Mouse (Mus musculus): ENCODE measurements around the gene Cntnap1. TPM values are rescaled to one million over a fixed set of nuclear protein-coding genes. Genes with fewer than 3 reads are reported as not detected.
A peak's percentile ranks its signal among the peaks of the same experiment; 100 is the strongest.

Gene Cntnap1
- total RNA-seq, 1 experiment, result 0.18 TPM

DNA sequence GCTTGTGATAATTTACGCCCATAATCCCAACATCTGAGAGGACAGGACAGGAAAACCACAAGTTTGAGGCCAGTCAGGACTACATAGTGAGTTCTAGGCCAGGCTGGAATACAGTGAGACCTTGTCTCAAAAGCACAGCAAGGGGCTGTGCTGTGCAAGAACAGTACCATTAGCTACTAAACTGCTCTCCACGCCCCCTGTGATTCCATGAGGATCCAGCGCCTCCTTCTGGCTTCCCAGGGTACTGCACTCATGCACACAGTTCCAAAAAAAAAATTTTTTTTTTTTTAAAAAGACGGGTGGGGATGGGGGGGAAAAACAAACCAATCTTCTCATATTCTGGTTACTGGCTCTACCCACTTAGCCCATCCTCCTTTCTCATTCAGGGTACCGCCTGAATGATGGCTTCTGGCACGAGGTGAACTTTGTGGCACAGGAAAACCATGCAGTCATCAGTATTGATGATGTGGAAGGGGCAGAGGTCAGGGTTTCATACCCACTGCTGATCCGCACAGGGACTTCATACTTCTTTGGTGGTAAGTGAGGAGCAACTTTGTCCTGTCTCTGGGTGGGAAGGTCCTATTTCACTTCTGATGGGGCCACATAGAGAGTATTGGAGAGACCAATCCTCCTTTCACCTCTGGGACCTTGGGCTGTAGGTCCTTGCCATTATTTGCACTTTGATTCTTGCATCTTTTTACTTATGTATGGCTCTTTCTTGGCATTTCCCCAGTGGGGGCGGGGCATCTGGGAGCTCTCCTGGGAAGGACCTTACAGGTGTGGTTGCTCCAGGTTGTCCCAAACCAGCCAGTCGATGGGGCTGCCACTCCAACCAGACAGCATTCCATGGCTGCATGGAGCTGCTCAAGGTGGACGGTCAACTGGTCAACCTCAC lies 10.8 kb downstream of the Cntnap1 start:
- no peak for DNase-seq (ENCODE audit: low read depth, low spot score)
- TF ChIP-seq HCFC1 (IDR thresholded peaks at IDR 0.05; ENCODE audit: borderline replicate concordance, insufficient read depth, low read length), result no peak
- no peak for TF ChIP-seq ZC3H11A (IDR thresholded peaks at IDR 0.05; ENCODE audit: borderline replicate concordance, low read depth, low read length)
- no peak for TF ChIP-seq CHD2 (IDR thresholded peaks at IDR 0.05; ENCODE audit: low read depth, low read length)
- peak; percentile 97 for TF ChIP-seq ZNF384 (IDR thresholded peaks at IDR 0.05; ENCODE audit: low read depth, low read length)
- no peak overlapping the region for H3K4me3 ChIP-seq (ENCODE audit: insufficient read depth in 1 of 2, low read depth in 1 of 2, low read length in 2 of 2, poor library complexity in 1 of 2, severe bottlenecking in 1 of 2)
- H3K4me1 ChIP-seq (ENCODE audit: control insufficient read depth in 2 of 2, insufficient read depth in 2 of 2, low read length in 2 of 2, poor library complexity in 1 of 2), result peaks cover 0 to 2% of the 10 kb centered on the region in 2 experiments; a peak in 1 of 4 replicates
- H3K27ac ChIP-seq (ENCODE audit: insufficient read depth, low read depth, low read length, poor library complexity, severe bottlenecking), result no peak overlapping the region
- no peaks in the 10 kb centered on the region for H3K36me3 ChIP-seq (ENCODE audit: control insufficient read depth, insufficient read depth, low read length, poor library complexity, severe bottlenecking)
- in situ Hi-C loops (cut with MboI; ENCODE audit: low sequenced_read_pairs in 2 of 2, unreplicated experiment in 2 of 2), result no loop called here
- no peaks in the 10 kb centered on the region for H3K9me3 ChIP-seq (ENCODE audit: control insufficient read depth, insufficient read depth, low read depth, low read length)
- H3K9ac ChIP-seq (ENCODE audit: insufficient read depth, low read depth, low read length, poor library complexity, severe bottlenecking), result no peak overlapping the region

DNA sequence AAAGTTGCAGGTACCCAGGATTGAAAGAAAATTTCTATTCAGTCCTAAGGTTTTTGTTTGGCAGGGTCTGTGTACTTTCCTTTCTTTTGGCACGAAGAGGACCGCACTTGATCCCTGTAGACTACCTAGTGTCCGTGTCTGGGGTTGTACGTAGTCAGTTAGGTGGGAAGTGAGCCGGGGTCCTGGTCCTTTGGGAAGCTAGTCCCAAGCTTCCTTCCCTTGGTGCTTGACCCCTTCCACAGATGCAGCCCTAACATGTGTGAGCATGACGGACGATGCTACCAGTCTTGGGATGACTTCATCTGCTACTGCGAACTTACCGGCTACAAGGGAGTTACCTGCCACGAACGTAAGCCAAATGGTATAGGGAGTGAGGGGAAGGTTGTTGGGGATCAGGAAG lies 11.6 kb downstream of the Cntnap1 start:
- TF ChIP-seq MAFK (IDR thresholded peaks at IDR 0.05; ENCODE audit: insufficient read depth, low read depth, low read length), result no peak
- no peak for TF ChIP-seq HCFC1 (IDR thresholded peaks at IDR 0.05; ENCODE audit: borderline replicate concordance, insufficient read depth, low read length)
- TF ChIP-seq ZNF384 (IDR thresholded peaks at IDR 0.05; ENCODE audit: low read depth, low read length), result no peak
- TF ChIP-seq CHD2 (IDR thresholded peaks at IDR 0.05; ENCODE audit: low read depth, low read length), result no peak
- in situ Hi-C loops (cut with MboI; ENCODE audit: low sequenced_read_pairs in 2 of 2, unreplicated experiment in 2 of 2), result no loop called here
- Histone ChIP-seq H3K9ac (ENCODE audit: insufficient read depth, low read depth, low read length, poor library complexity, severe bottlenecking) (no peak overlapping the region), H3K4me3 (ENCODE audit: insufficient read depth in 1 of 2, low read depth in 1 of 2, low read length in 2 of 2, poor library complexity in 1 of 2, severe bottlenecking in 1 of 2) (no peak overlapping the region), H3K36me3 (ENCODE audit: control insufficient read depth, insufficient read depth, low read length, poor library complexity, severe bottlenecking) (no peaks in the 10 kb centered on the region), H3K9me3 (ENCODE audit: control insufficient read depth, insufficient read depth, low read depth, low read length) (no peaks in the 10 kb centered on the region), H3K27ac (ENCODE audit: insufficient read depth, low read depth, low read length, poor library complexity, severe bottlenecking) (no peak overlapping the region), H3K4me1 (ENCODE audit: control insufficient read depth in 2 of 2, insufficient read depth in 2 of 2, low read length in 2 of 2, poor library complexity in 1 of 2) (peaks cover 0 to 2% of the 10 kb centered on the region in 2 experiments; a peak in 1 of 4 replicates)
- DNase-seq (ENCODE audit: low read depth, low spot score), result no peak

- DNase-seq (ENCODE audit: low read depth, low spot score), result no peak
- no peak overlapping the region for H3K9ac ChIP-seq (ENCODE audit: insufficient read depth, low read depth, low read length, poor library complexity, severe bottlenecking)
- peaks cover 0 to 2% of the 10 kb centered on the region in 2 experiments; a peak in 1 of 4 replicates for H3K4me1 ChIP-seq (ENCODE audit: control insufficient read depth in 2 of 2, insufficient read depth in 2 of 2, low read length in 2 of 2, poor library complexity in 1 of 2)
- no peak for TF ChIP-seq HCFC1 (IDR thresholded peaks at IDR 0.05; ENCODE audit: borderline replicate concordance, insufficient read depth, low read length)
- TF ChIP-seq MAFK (IDR thresholded peaks at IDR 0.05; ENCODE audit: insufficient read depth, low read depth, low read length), result no peak
- no peak for TF ChIP-seq CHD2 (IDR thresholded peaks at IDR 0.05; ENCODE audit: low read depth, low read length)
- no peak for TF ChIP-seq ZNF384 (IDR thresholded peaks at IDR 0.05; ENCODE audit: low read depth, low read length)
- TF ChIP-seq ZC3H11A (IDR thresholded peaks at IDR 0.05; ENCODE audit: borderline replicate concordance, low read depth, low read length), result no peak
- no peak overlapping the region for H3K27ac ChIP-seq (ENCODE audit: insufficient read depth, low read depth, low read length, poor library complexity, severe bottlenecking)
- H3K4me3 ChIP-seq (ENCODE audit: insufficient read depth in 1 of 2, low read depth in 1 of 2, low read length in 2 of 2, poor library complexity in 1 of 2, severe bottlenecking in 1 of 2), result no peak overlapping the region
- no peaks in the 10 kb centered on the region for H3K36me3 ChIP-seq (ENCODE audit: control insufficient read depth, insufficient read depth, low read length, poor library complexity, severe bottlenecking)
- in situ Hi-C loops (cut with MboI; ENCODE audit: low sequenced_read_pairs in 2 of 2, unreplicated experiment in 2 of 2), result no loop called here
- H3K9me3 ChIP-seq (ENCODE audit: control insufficient read depth, insufficient read depth, low read depth, low read length), result no peaks in the 10 kb centered on the region
These were observed 12.6 kb downstream of the Cntnap1 start for GRCm38 (mm10) chr11:101182771-101183517.

DNA sequence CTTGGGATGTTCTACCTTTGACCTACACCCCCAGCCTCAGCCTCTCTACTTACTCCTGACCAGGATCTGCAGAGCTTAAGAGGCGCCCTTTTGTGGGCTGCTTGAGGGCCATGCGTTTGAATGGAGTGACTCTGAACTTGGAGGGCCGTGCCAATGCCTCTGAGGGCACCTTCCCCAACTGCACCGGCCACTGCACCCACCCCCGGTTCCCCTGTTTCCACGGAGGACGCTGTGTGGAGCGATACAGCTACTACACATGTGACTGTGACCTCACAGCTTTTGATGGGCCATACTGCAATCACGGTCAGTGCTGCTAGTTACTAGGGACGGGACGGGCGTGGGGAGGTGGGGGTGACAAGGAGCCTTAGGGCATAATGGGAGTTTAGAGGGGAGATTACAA lies 14.7 kb downstream of the Cntnap1 start:
- Histone ChIP-seq H3K27ac (ENCODE audit: insufficient read depth, low read depth, low read length, poor library complexity, severe bottlenecking) (no peak overlapping the region), H3K36me3 (ENCODE audit: control insufficient read depth, insufficient read depth, low read length, poor library complexity, severe bottlenecking) (no peaks in the 10 kb centered on the region), H3K9ac (ENCODE audit: insufficient read depth, low read depth, low read length, poor library complexity, severe bottlenecking) (no peak overlapping the region), H3K9me3 (ENCODE audit: control insufficient read depth, insufficient read depth, low read depth, low read length) (no peaks in the 10 kb centered on the region), H3K4me3 (ENCODE audit: insufficient read depth in 1 of 2, low read depth in 1 of 2, low read length in 2 of 2, poor library complexity in 1 of 2, severe bottlenecking in 1 of 2) (no peak overlapping the region), H3K4me1 (ENCODE audit: control insufficient read depth in 2 of 2, insufficient read depth in 2 of 2, low read length in 2 of 2, poor library complexity in 1 of 2) (peaks cover 0 to 15% of the 10 kb centered on the region in 2 experiments; a peak in 2 of 4 replicates)
- in situ Hi-C loops (cut with MboI; ENCODE audit: low sequenced_read_pairs in 2 of 2, unreplicated experiment in 2 of 2), result no loop called here
- no peak for DNase-seq (ENCODE audit: low read depth, low spot score)
- no peak for TF ChIP-seq MAFK (IDR thresholded peaks at IDR 0.05; ENCODE audit: insufficient read depth, low read depth, low read length)
- TF ChIP-seq ZNF384 (IDR thresholded peaks at IDR 0.05; ENCODE audit: low read depth, low read length), result no peak
- TF ChIP-seq HCFC1 (IDR thresholded peaks at IDR 0.05; ENCODE audit: borderline replicate concordance, insufficient read depth, low read length), result no peak
- TF ChIP-seq ZC3H11A (IDR thresholded peaks at IDR 0.05; ENCODE audit: borderline replicate concordance, low read depth, low read length), result no peak
- no peak for TF ChIP-seq CHD2 (IDR thresholded peaks at IDR 0.05; ENCODE audit: low read depth, low read length)
